Mouse (Mus musculus) mature B cell (primary cell): ENCODE data around the gene Apc2.

ENCODE experiments used
- in situ Hi-C: fragments of 300-500 bp; cut with MboI; formaldehyde crosslinking; loops from 2 replicates; pipeline ENCODE4 v1.14.3; 2019

Gene Apc2

GRCm38 (mm10) chr10:80295618-80296425, at the start of gene Apc2:
Gene Apc2, plus strand, starts transcription at chr10:80295977.
- in situ Hi-C loops, result no loop called here

- in situ Hi-C loops, result loop anchor here (5.0 kb wide), 1 partner anchor 71 kb away; the partner anchor contains the start of gene Efna2
These were observed 47.9 kb upstream of the Apc2 start for GRCm38 (mm10) chr10:80247849-80248248.

GRCm38 (mm10) chr10:80248437-80248836, 47.3 kb upstream of the Apc2 start:
- in situ Hi-C loops, result loop anchor here (5.0 kb wide), 1 partner anchor 71 kb away; the partner anchor contains the start of gene Efna2

GRCm38 (mm10) chr10:80248971-80249640, 46.7 kb upstream of the Apc2 start, which contains the start of gene Ndufs7:
Gene Ndufs7, plus strand, starts transcription at chr10:80249121.
- in situ Hi-C loops, result loop anchor here (5.0 kb wide), 1 partner anchor 72 kb away; the partner anchor contains the start of gene Efna2

GRCm38 (mm10) chr10:80250059-80250458, 45.7 kb upstream of the Apc2 start:
- in situ Hi-C loops, result no loop called here

GRCm38 (mm10) chr10:80250573-80250972, 45.2 kb upstream of the Apc2 start:
- in situ Hi-C loops, result no loop called here

GRCm38 (mm10) chr10:80252011-80252410, 43.8 kb upstream of the Apc2 start:
- in situ Hi-C loops, result no loop called here

- in situ Hi-C loops, result no loop called here
These were observed 43.1 kb upstream of the Apc2 start for GRCm38 (mm10) chr10:80252493-80253274.

GRCm38 (mm10) chr10:80253551-80253950, 42.2 kb upstream of the Apc2 start:
- in situ Hi-C loops, result no loop called here

GRCm38 (mm10) chr10:80254331-80255297, 41.2 kb upstream of the Apc2 start:
- in situ Hi-C loops, result no loop called here

GRCm38 (mm10) chr10:80255881-80256535, 39.8 kb upstream of the Apc2 start:
- in situ Hi-C loops, result no loop called here

GRCm38 (mm10) chr10:80257936-80258335, 37.8 kb upstream of the Apc2 start:
- in situ Hi-C loops, result no loop called here

GRCm38 (mm10) chr10:80258752-80259462, 36.9 kb upstream of the Apc2 start:
- in situ Hi-C loops, result no loop called here

- in situ Hi-C loops, result no loop called here
These were observed 36.3 kb upstream of the Apc2 start for GRCm38 (mm10) chr10:80259463-80259805.

- in situ Hi-C loops, result no loop called here
These were observed 35.7 kb upstream of the Apc2 start for GRCm38 (mm10) chr10:80259861-80260641.

- in situ Hi-C loops, result no loop called here
These were observed 34.9 kb upstream of the Apc2 start, which contains the start of the genes Gamt and Dazap1 for GRCm38 (mm10) chr10:80260642-80261584. Gene Gamt, minus strand, starts transcription at chr10:80261012. Gene Dazap1, plus strand, starts transcription at chr10:80261486.

GRCm38 (mm10) chr10:80261585-80261968, 34.2 kb upstream of the Apc2 start:
- in situ Hi-C loops, result no loop called here

- in situ Hi-C loops, result no loop called here
These were observed 33.6 kb upstream of the Apc2 start for GRCm38 (mm10) chr10:80262169-80262568.
